Mouse (Mus musculus) embryonic facial prominence, embryonic 14.5 days (tissue): ENCODE results near the gene Mtrex. TPM values are rescaled to one million over a fixed set of nuclear protein-coding genes. Genes with fewer than 3 reads are reported as not detected.

Source experiments
- ATAC-seq: fragments of 200-750 bp; cut with Nextera tagmentation; 2 replicates; pipeline ENCODE4 v1.8.0; 2017; ENCODE audit warnings: low read depth, moderate number of reproducible peaks, moderate TSS enrichment
- DNase-seq: peaks from one replicate; pipeline ENCODE4 v3.0.0-alpha.2; 2015; ENCODE audit warnings: low spot score
- H3K27ac ChIP-seq: fragments of 300-500 bp; sonication (generic); replicated peaks from 2 replicates; pipeline ENCODE4 v1.5.1; 2014; ENCODE audit warnings: low read depth, mild to moderate bottlenecking, low read length, moderate library complexity
- H3K27me3 ChIP-seq: fragments of 300-500 bp; sonication (generic); replicated peaks from 2 replicates; pipeline ENCODE4 v1.6.1; 2014; ENCODE audit warnings: low read length; ENCODE audit not compliant: control insufficient read depth, insufficient read depth
- H3K36me3 ChIP-seq: fragments of 300-500 bp; sonication (generic); 2 replicates; pipeline ENCODE4 v1.6.1; 2014; ENCODE audit warnings: low read length, mixed read lengths; ENCODE audit not compliant: control insufficient read depth, insufficient read depth
- H3K4me1 ChIP-seq: fragments of 300-500 bp; sonication (generic); 2 replicates; pipeline ENCODE4 v1.6.1; 2014; ENCODE audit warnings: antibody characterized with exemption, low read length; ENCODE audit not compliant: control insufficient read depth, insufficient read depth
- H3K4me2 ChIP-seq: fragments of 300-500 bp; sonication (generic); 2 replicates; pipeline ENCODE4 v1.6.1; 2014; ENCODE audit warnings: low read depth, mild to moderate bottlenecking, low read length, moderate library complexity, mixed read lengths
- H3K4me3 ChIP-seq: fragments of 300-500 bp; sonication (generic); 2 replicates; pipeline ENCODE4 v1.5.1; 2014; ENCODE audit warnings: low read depth, mild to moderate bottlenecking, low read length
- H3K9ac ChIP-seq: fragments of 300-500 bp; sonication (generic); 2 replicates; pipeline ENCODE4 v1.6.1; 2014; ENCODE audit warnings: low read depth, mild to moderate bottlenecking, low read length, moderate library complexity, mixed read lengths
- H3K9me3 ChIP-seq: fragments of 300-500 bp; sonication (generic); 2 replicates; pipeline ENCODE4 v1.6.1; 2016; ENCODE audit warnings: low read length; ENCODE audit not compliant: control insufficient read depth
- WGBS: fragments of 180-500 bp; shearing (Covaris S2); extraction: QIAGEN DNeasy Blood & Tissue Kit; methylation state at CpG from one replicate; pipeline ENCODE4 v1.1.7; 2014; 5-methylcytosine and 5-hydroxymethylcytosine counted together
- polyA plus RNA-seq: library from polyadenylated mRNA; unstranded; fragments of >200 nt; fragmentation: Nextera tagmentation; extraction: Ambion mirVana; gene quantifications from 2 replicates; pipeline ENCODE4 v1.2.1, GENCODE M21; 2014

The Mtrex gene
- polyA plus RNA-seq, 1 experiment from 2014 or later, result 56.6 TPM

GRCm38 (mm10) chr13:112909663-112910062 is 17.5 kb downstream of the Mtrex start:
- H3K4me1 ChIP-seq, result no peaks in the 10 kb centered on the region
- H3K27ac ChIP-seq, result no peak overlapping the region
- H3K9me3 ChIP-seq, result no peaks in the 10 kb centered on the region
- 69% methylated on average over 4 of the region's 4 CpGs for WGBS
- no peak overlapping the region for H3K4me3 ChIP-seq
- H3K27me3 ChIP-seq, result no peaks in the 10 kb centered on the region
- ATAC-seq, result no peak
- no peak overlapping the region for H3K4me2 ChIP-seq
- no peak overlapping the region for H3K9ac ChIP-seq
- H3K36me3 ChIP-seq, result peaks cover 76% of the 10 kb centered on the region
- DNase-seq, result peak; percentile 22

- H3K4me1 ChIP-seq, result no peaks in the 10 kb centered on the region
- no peaks in the 10 kb centered on the region for H3K27me3 ChIP-seq
- DNase-seq (no peak), ATAC-seq (no peak)
- peaks cover 86% of the 10 kb centered on the region for H3K36me3 ChIP-seq
- H3K4me3 ChIP-seq, result no peak overlapping the region
- WGBS, result 88% methylated on average over 3 of the region's 3 CpGs
- no peak overlapping the region for H3K4me2 ChIP-seq
- no peaks in the 10 kb centered on the region for H3K9me3 ChIP-seq
- no peak overlapping the region for H3K9ac ChIP-seq
- no peak overlapping the region for H3K27ac ChIP-seq
These were observed 25.0 kb downstream of the Mtrex start for GRCm38 (mm10) chr13:112902176-112902575.

GRCm38 (mm10) chr13:112887234-112887633 is 40.0 kb downstream of the Mtrex start:
- Histone ChIP-seq H3K27me3 (no peaks in the 10 kb centered on the region), H3K36me3 (peaks cover 86% of the 10 kb centered on the region), H3K4me3 (no peak overlapping the region), H3K4me1 (no peaks in the 10 kb centered on the region), H3K4me2 (no peak overlapping the region), H3K9me3 (no peaks in the 10 kb centered on the region), H3K27ac (no peak overlapping the region), H3K9ac (no peak overlapping the region)
- 91% methylated on average over 12 of the region's 12 CpGs for WGBS
- ATAC-seq, result no peak
- DNase-seq, result no peak

- Histone ChIP-seq H3K9me3 (no peaks in the 10 kb centered on the region), H3K27me3 (no peaks in the 10 kb centered on the region), H3K4me1 (no peaks in the 10 kb centered on the region), H3K36me3 (peaks cover 91% of the 10 kb centered on the region), H3K4me2 (no peak overlapping the region), H3K27ac (no peak overlapping the region), H3K4me3 (no peak overlapping the region), H3K9ac (no peak overlapping the region)
- ATAC-seq, result no peak
- 83% methylated on average over 17 of the region's 17 CpGs for WGBS
- DNase-seq, result no peak
These were observed 55.5 kb downstream of the Mtrex start for GRCm38 (mm10) chr13:112871500-112872266.

GRCm38 (mm10) chr13:112870039-112870690 is 57.0 kb downstream of the Mtrex start:
- Histone ChIP-seq H3K4me1 (no peaks in the 10 kb centered on the region), H3K9me3 (no peaks in the 10 kb centered on the region), H3K4me3 (no peak overlapping the region), H3K27me3 (no peaks in the 10 kb centered on the region), H3K36me3 (peaks cover 97% of the 10 kb centered on the region), H3K27ac (no peak overlapping the region), H3K9ac (no peak overlapping the region), H3K4me2 (no peak overlapping the region)
- WGBS, result 66% methylated on average over 11 of the region's 11 CpGs
- ATAC-seq (0 out of 2 replicates have a peak, but pooled peaks have one; percentile 44), DNase-seq (no peak)

- Histone ChIP-seq H3K4me1 (no peaks in the 10 kb centered on the region), H3K27me3 (no peaks in the 10 kb centered on the region), H3K36me3 (peaks cover 89% of the 10 kb centered on the region), H3K9ac (no peak overlapping the region), H3K4me3 (no peak overlapping the region), H3K27ac (no peak overlapping the region), H3K9me3 (no peaks in the 10 kb centered on the region), H3K4me2 (no peak overlapping the region)
- ATAC-seq (no peak), DNase-seq (no peak)
- 87% methylated on average over 8 of the region's 8 CpGs for whole genome bisulfite sequencing
These were observed 59.8 kb downstream of the Mtrex start for GRCm38 (mm10) chr13:112867381-112867780.

- 91% methylated on average over 7 of the region's 7 CpGs for WGBS
- H3K9ac ChIP-seq, result no peak overlapping the region
- no peak overlapping the region for H3K4me2 ChIP-seq
- H3K4me3 ChIP-seq, result no peak overlapping the region
- H3K4me1 ChIP-seq, result no peaks in the 10 kb centered on the region
- no peaks in the 10 kb centered on the region for H3K9me3 ChIP-seq
- H3K27me3 ChIP-seq, result no peaks in the 10 kb centered on the region
- no peak overlapping the region for H3K27ac ChIP-seq
- DNase-seq, result no peak
- H3K36me3 ChIP-seq, result peaks cover 83% of the 10 kb centered on the region
- ATAC-seq, result no peak
These were observed 60.4 kb downstream of the Mtrex start for GRCm38 (mm10) chr13:112866782-112867181.

- Histone ChIP-seq H3K9ac (no peak overlapping the region), H3K27ac (no peak overlapping the region), H3K4me2 (no peak overlapping the region), H3K36me3 (peaks cover 59% of the 10 kb centered on the region), H3K9me3 (0 out of 2 replicates have a peak, but pooled peaks cover 3% of the 10 kb centered on the region), H3K4me3 (no peak overlapping the region), H3K4me1 (no peaks in the 10 kb centered on the region), H3K27me3 (no peaks in the 10 kb centered on the region)
- no peak for DNase-seq
- WGBS, result 91% methylated on average over 1 of the region's 1 CpGs
- no peak for ATAC-seq
These were observed 64.1 kb downstream of the Mtrex start for GRCm38 (mm10) chr13:112862978-112863677.
